Mouse (Mus musculus): ENCODE results near the gene Coq9. TPM values are rescaled to one million over a fixed set of nuclear protein-coding genes. Genes with fewer than 3 reads are reported as not detected.

Coq9 gene
- total and polyA plus RNA-seq, 2 experiments = 148 to 280 TPM

- peaks cover 7% of the 10 kb centered on the region for H3K36me3 ChIP-seq (ENCODE audit: control insufficient read depth, insufficient read depth, low read length)
- no peaks in the 10 kb centered on the region; the same call in 1 of the 2 replicates for H3K4me1 ChIP-seq (ENCODE audit: control insufficient read depth, insufficient read depth, low read length)
- no peaks in the 10 kb centered on the region; the same call in 1 of the 2 replicates for H3K27me3 ChIP-seq (ENCODE audit: control insufficient read depth, insufficient read depth, low read length)
- no peak overlapping the region for H3K4me3 ChIP-seq (ENCODE audit: insufficient read depth, low read depth, low read length)
- no peak overlapping the region for H3K27ac ChIP-seq (replicated peaks; ENCODE audit: insufficient read depth, low read depth, low read length)
- DNase-seq (ENCODE audit: extremely low read depth, low read depth, low spot score) = no peak
- WGBS = 89% methylated on average over 9 of the region's 9 CpGs
- no peak overlapping the region for H3K9ac ChIP-seq (ENCODE audit: low read depth, low read length)
- no peaks in the 10 kb centered on the region for H3K79me2 ChIP-seq (ENCODE audit: control insufficient read depth, insufficient read depth, low read length)
- no peak for TF ChIP-seq CTCF (IDR thresholded peaks at IDR 0.05; ENCODE audit: low read depth, low read length)
- TF ChIP-seq POLR2A (IDR thresholded peaks at IDR 0.05; ENCODE audit: extremely low read depth, insufficient read depth, low read length) = no peak
Observed at GRCm38 (mm10) chr8:94866921-94867320, 28.8 kb downstream of the Coq9 start.

- no peak overlapping the region for H3K27ac ChIP-seq (replicated peaks; ENCODE audit: insufficient read depth, low read depth, low read length)
- H3K27me3 ChIP-seq (ENCODE audit: control insufficient read depth, insufficient read depth, low read length) = no peaks in the 10 kb centered on the region; the same call in 1 of the 2 replicates
- H3K79me2 ChIP-seq (ENCODE audit: control insufficient read depth, insufficient read depth, low read length) = no peaks in the 10 kb centered on the region
- H3K36me3 ChIP-seq (ENCODE audit: control insufficient read depth, insufficient read depth, low read length) = no peaks in the 10 kb centered on the region
- WGBS = 82% methylated on average over 7 of the region's 7 CpGs
- no peaks in the 10 kb centered on the region; the same call in 1 of the 2 replicates for H3K4me1 ChIP-seq (ENCODE audit: control insufficient read depth, insufficient read depth, low read length)
- no peak for DNase-seq (ENCODE audit: extremely low read depth, low read depth, low spot score)
- TF ChIP-seq CTCF (IDR thresholded peaks at IDR 0.05; ENCODE audit: low read depth, low read length) (no peak), POLR2A (IDR thresholded peaks at IDR 0.05; ENCODE audit: extremely low read depth, insufficient read depth, low read length) (no peak)
- H3K4me3 ChIP-seq (ENCODE audit: insufficient read depth, low read depth, low read length) = no peak overlapping the region
- no peak overlapping the region for H3K9ac ChIP-seq (ENCODE audit: low read depth, low read length)
Observed at GRCm38 (mm10) chr8:94869146-94869545, 31.0 kb downstream of the Coq9 start.

- H3K4me3 ChIP-seq (ENCODE audit: insufficient read depth, low read depth, low read length) = no peak overlapping the region
- H3K4me1 ChIP-seq (ENCODE audit: control insufficient read depth, insufficient read depth, low read length) = no peaks in the 10 kb centered on the region; the same call in 1 of the 2 replicates
- TF ChIP-seq CTCF (IDR thresholded peaks at IDR 0.05; ENCODE audit: low read depth, low read length) = no peak
- no peak for TF ChIP-seq POLR2A (IDR thresholded peaks at IDR 0.05; ENCODE audit: extremely low read depth, insufficient read depth, low read length)
- 58% methylated on average over 4 of the region's 4 CpGs for WGBS
- no peaks in the 10 kb centered on the region for H3K36me3 ChIP-seq (ENCODE audit: control insufficient read depth, insufficient read depth, low read length)
- DNase-seq (ENCODE audit: extremely low read depth, low read depth, low spot score) = no peak
- H3K27ac ChIP-seq (replicated peaks; ENCODE audit: insufficient read depth, low read depth, low read length) = no peak overlapping the region
- H3K79me2 ChIP-seq (ENCODE audit: control insufficient read depth, insufficient read depth, low read length) = no peaks in the 10 kb centered on the region
- H3K27me3 ChIP-seq (ENCODE audit: control insufficient read depth, insufficient read depth, low read length) = no peaks in the 10 kb centered on the region; the same call in 1 of the 2 replicates
- H3K9ac ChIP-seq (ENCODE audit: low read depth, low read length) = no peak overlapping the region
Observed at GRCm38 (mm10) chr8:94870003-94870402, 31.9 kb downstream of the Coq9 start.

- H3K4me1 ChIP-seq (ENCODE audit: control insufficient read depth, insufficient read depth, low read length) = no peaks in the 10 kb centered on the region; the same call in none of the 2 replicates
- DNase-seq (ENCODE audit: extremely low read depth, low read depth, low spot score) = no peak
- WGBS = 16% methylated on average over 22 of the region's 22 CpGs
- H3K27ac ChIP-seq (replicated peaks; ENCODE audit: insufficient read depth, low read depth, low read length) = no peak overlapping the region
- no peak for TF ChIP-seq POLR2A (IDR thresholded peaks at IDR 0.05; ENCODE audit: extremely low read depth, insufficient read depth, low read length)
- no peak for TF ChIP-seq CTCF (IDR thresholded peaks at IDR 0.05; ENCODE audit: low read depth, low read length)
- no peaks in the 10 kb centered on the region; the same call in 1 of the 2 replicates for H3K27me3 ChIP-seq (ENCODE audit: control insufficient read depth, insufficient read depth, low read length)
- H3K9ac ChIP-seq (ENCODE audit: low read depth, low read length) = peak overlapping the region; percentile 42; the same call in 1 of the 2 replicates
- no peaks in the 10 kb centered on the region for H3K36me3 ChIP-seq (ENCODE audit: control insufficient read depth, insufficient read depth, low read length)
- H3K79me2 ChIP-seq (ENCODE audit: control insufficient read depth, insufficient read depth, low read length) = no peaks in the 10 kb centered on the region
- H3K4me3 ChIP-seq (ENCODE audit: insufficient read depth, low read depth, low read length) = peak overlapping the region; percentile 15; the same call in 1 of the 2 replicates
Observed at GRCm38 (mm10) chr8:94870474-94871107, 32.5 kb downstream of the Coq9 start.

GRCm38 (mm10) chr8:94871108-94871894 lies 33.2 kb downstream of the Coq9 start:
- no peaks in the 10 kb centered on the region for H3K79me2 ChIP-seq (ENCODE audit: control insufficient read depth, insufficient read depth, low read length)
- WGBS = 14% methylated on average over 7 of the region's 7 CpGs
- H3K27me3 ChIP-seq (ENCODE audit: control insufficient read depth, insufficient read depth, low read length) = no peaks in the 10 kb centered on the region; the same call in 1 of the 2 replicates
- H3K27ac ChIP-seq (replicated peaks; ENCODE audit: insufficient read depth, low read depth, low read length) = no peak overlapping the region
- DNase-seq (ENCODE audit: extremely low read depth, low read depth, low spot score) = peak; percentile 17
- H3K4me1 ChIP-seq (ENCODE audit: control insufficient read depth, insufficient read depth, low read length) = no peaks in the 10 kb centered on the region; the same call in none of the 2 replicates
- no peak for TF ChIP-seq POLR2A (IDR thresholded peaks at IDR 0.05; ENCODE audit: extremely low read depth, insufficient read depth, low read length)
- TF ChIP-seq CTCF (IDR thresholded peaks at IDR 0.05; ENCODE audit: low read depth, low read length) = no peak
- no peak overlapping the region for H3K9ac ChIP-seq (ENCODE audit: low read depth, low read length)
- H3K36me3 ChIP-seq (ENCODE audit: control insufficient read depth, insufficient read depth, low read length) = no peaks in the 10 kb centered on the region
- H3K4me3 ChIP-seq (ENCODE audit: insufficient read depth, low read depth, low read length) = 0 out of 2 replicates have a peak overlapping the region, but pooled peaks have one; percentile 15
